Mouse (Mus musculus): ENCODE data around the gene Tjp1.

- no peak for TF ChIP-seq CTCF (IDR thresholded peaks at IDR 0.05; ENCODE audit: low read depth, low read length)
- TF ChIP-seq POLR2A (IDR thresholded peaks at IDR 0.05; ENCODE audit: extremely low read depth, insufficient read depth, low read length) = no peak
These were observed 146.9 kb downstream of the Tjp1 start for GRCm38 (mm10) chr7:65380716-65381115.

Measured in liver, adult 2 months (tissue).